Mouse (Mus musculus) intestine, embryonic 14.5 days (tissue): ENCODE results near the gene Gm8251. TPM values are rescaled to one million over a fixed set of nuclear protein-coding genes. Genes with fewer than 3 reads are reported as not detected.

Source experiments
- ATAC-seq: fragments of 200-750 bp; cut with Nextera tagmentation; replicated peaks from 2 replicates; pipeline ENCODE4 v1.8.0; 2017; ENCODE audit warnings: low read depth, moderate number of reproducible peaks, moderate TSS enrichment, moderate library complexity; ENCODE audit not compliant: low FRiP score, low TSS enrichment
- DNase-seq: peaks from one replicate; pipeline ENCODE4 v3.0.0-alpha.2; 2018; ENCODE audit warnings: low spot score
- H3K27ac ChIP-seq: fragments of 300-500 bp; sonication (generic); 2 replicates; pipeline ENCODE4 v1.5.1; 2014; ENCODE audit warnings: low read depth, mild to moderate bottlenecking, control low read depth
- H3K27me3 ChIP-seq: fragments of 300-500 bp; sonication (generic); replicated peaks from 2 replicates; pipeline ENCODE4 v1.6.1; 2014; ENCODE audit warnings: low read length, control low read depth; ENCODE audit not compliant: control insufficient read depth, insufficient read depth
- H3K36me3 ChIP-seq: fragments of 300-500 bp; sonication (generic); 2 replicates; pipeline ENCODE4 v1.6.1; 2014; ENCODE audit warnings: low read length, control low read depth; ENCODE audit not compliant: control insufficient read depth, insufficient read depth
- H3K4me1 ChIP-seq: fragments of 300-500 bp; sonication (generic); replicated peaks from 2 replicates; pipeline ENCODE4 v1.6.1; 2014; ENCODE audit warnings: low read length, control low read depth, mixed read lengths; ENCODE audit not compliant: control insufficient read depth, insufficient read depth
- H3K4me2 ChIP-seq: fragments of 300-500 bp; sonication (generic); 2 replicates; pipeline ENCODE4 v1.6.1; 2014; ENCODE audit warnings: low read length
- H3K4me3 ChIP-seq: fragments of 300-500 bp; sonication (generic); 2 replicates; pipeline ENCODE4 v1.5.1; 2014; ENCODE audit warnings: low read depth, low read length, control low read depth, mixed read lengths
- H3K9ac ChIP-seq: fragments of 300-500 bp; sonication (generic); 2 replicates; pipeline ENCODE4 v1.6.1; 2014; ENCODE audit warnings: mild to moderate bottlenecking, low read length
- H3K9me3 ChIP-seq: fragments of 300-500 bp; sonication (generic); 2 replicates; pipeline ENCODE4 v1.6.1; 2016; ENCODE audit warnings: low read length, control low read depth; ENCODE audit not compliant: control insufficient read depth
- WGBS: fragments of 180-500 bp; shearing (Covaris S2); extraction: QIAGEN DNeasy Blood & Tissue Kit; methylation state at CpG from one replicate; pipeline ENCODE4 v1.1.7; 2014; 5-methylcytosine and 5-hydroxymethylcytosine counted together
- polyA plus RNA-seq: library from polyadenylated mRNA; unstranded; fragments of >200 nt; fragmentation: Nextera tagmentation; extraction: Ambion mirVana; gene quantifications from 2 replicates; pipeline ENCODE4 v1.2.1, GENCODE M21; 2014

Gm8251 gene
- polyA plus RNA-seq: 0.04 and 0.13 TPM in 2 replicates

DNA sequence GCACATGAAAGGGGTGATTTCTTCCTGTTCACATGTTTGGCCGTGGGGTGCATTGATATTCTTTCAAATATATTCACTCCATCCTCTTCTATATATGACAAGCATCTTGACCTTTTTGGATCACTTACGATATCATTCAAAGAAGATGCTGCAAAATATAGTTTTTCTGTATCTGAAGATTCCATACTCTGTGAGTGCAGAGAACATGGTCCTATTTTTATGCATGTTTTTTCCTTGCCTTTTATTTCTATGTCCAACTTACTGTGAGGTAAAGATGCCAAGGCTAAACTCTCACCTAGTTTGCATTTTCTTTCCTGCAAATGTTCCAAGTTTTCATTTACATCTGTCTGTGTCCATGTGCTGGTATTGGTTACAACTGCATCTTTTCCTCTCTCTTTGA lies at the start of gene Gm8251:
Gene Gm8251, minus strand, starts transcription at position 101 of the 400 bp plus-strand sequence.
- no peak for DNase-seq
- Histone ChIP-seq H3K4me2 (no peak within 1 kb of the TSS), H3K9me3 (no peaks in the 10 kb centered on the region), H3K4me1 (no peaks in the 10 kb centered on the region), H3K36me3 (no peaks in the 10 kb centered on the region), H3K27me3 (no peaks in the 10 kb centered on the region), H3K9ac (no peak within 1 kb of the TSS), H3K4me3 (no peak within 1 kb of the TSS), H3K27ac (no peak within 1 kb of the TSS)
- 87% methylated on average over 2 of the region's 2 CpGs for WGBS
- no peak for ATAC-seq

DNA sequence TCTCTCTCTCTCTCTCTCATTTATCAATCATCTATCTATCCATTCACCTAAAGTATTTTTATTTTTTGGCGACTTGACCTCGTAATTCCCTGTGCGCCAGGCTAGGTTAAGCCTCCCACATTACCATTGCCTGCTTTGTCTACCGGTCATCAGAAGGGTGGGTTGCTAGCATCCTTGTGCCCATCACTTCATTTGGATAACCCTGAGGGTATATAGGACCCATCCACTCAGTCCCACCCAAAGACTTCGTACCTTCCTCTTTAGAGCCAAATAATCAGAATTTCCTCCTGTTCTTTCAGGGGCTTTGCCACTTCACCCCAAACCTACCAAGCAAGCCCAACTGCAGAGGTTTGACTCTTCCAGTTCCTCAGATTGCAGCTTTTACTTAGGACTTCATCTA lies 41.2 kb upstream of the Gm8251 start:
- peak; percentile 41; the same call in 1 of the 2 replicates for ATAC-seq
- no peak for DNase-seq

DNA sequence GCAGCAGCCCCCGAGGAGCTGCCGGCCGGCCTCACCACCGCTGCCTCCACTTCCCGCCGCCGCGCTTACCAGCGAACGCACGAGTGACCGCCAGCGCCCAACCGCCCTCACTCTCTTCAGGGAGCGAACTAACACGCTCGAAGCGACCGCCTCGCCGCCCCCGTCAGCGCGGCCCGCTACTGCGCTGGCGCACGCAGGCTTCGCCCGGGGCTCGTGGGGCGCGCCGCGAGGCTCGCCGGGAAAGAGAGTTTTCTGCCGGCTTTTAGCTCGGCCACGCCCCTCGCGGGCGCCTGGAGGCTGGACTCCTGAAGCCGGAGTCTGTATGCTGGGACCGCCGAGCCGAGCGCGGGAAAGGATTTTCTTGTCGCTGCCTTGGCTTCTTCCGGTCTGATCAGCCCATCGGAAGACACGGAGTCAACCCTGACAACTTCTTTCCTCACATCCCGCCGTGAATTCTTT lies 40.6 kb upstream of the Gm8251 start, which contains the start of gene Tex30:
Gene Tex30, minus strand, starts transcription at position 183 of the 459 bp plus-strand sequence.
- under 1% methylated on average over 55 of the region's 55 CpGs for WGBS
- ATAC-seq (peak; percentile 97), DNase-seq (peak; percentile 90)
- peaks cover 3% of the 10 kb centered on the region for H3K4me1 ChIP-seq
- peak within 1 kb of the TSS; percentile 64 for H3K4me2 ChIP-seq
- no peaks in the 10 kb centered on the region for H3K9me3 ChIP-seq
- peak within 1 kb of the TSS; percentile 71 for H3K4me3 ChIP-seq
- H3K27me3 ChIP-seq: no peaks in the 10 kb centered on the region
- peak within 1 kb of the TSS; percentile 83; the same call in 1 of the 2 replicates for H3K27ac ChIP-seq
- H3K9ac ChIP-seq: peak within 1 kb of the TSS; percentile 73
- H3K36me3 ChIP-seq: peaks cover 31% of the 10 kb centered on the region

More for the DNA sequence above, 41.2 kb upstream of the Gm8251 start:
- peaks cover 3% of the 10 kb centered on the region for H3K4me1 ChIP-seq
- WGBS: 11% methylated on average over 5 of the region's 5 CpGs
- peak overlapping the region; percentile 53 for H3K4me2 ChIP-seq
- peak overlapping the region; percentile 71 for H3K4me3 ChIP-seq
- H3K9me3 ChIP-seq: no peaks in the 10 kb centered on the region
- H3K27me3 ChIP-seq: no peaks in the 10 kb centered on the region
- no peak overlapping the region; the same call in 1 of the 2 replicates for H3K27ac ChIP-seq
- H3K9ac ChIP-seq: peak overlapping the region; percentile 32; the same call in 1 of the 2 replicates
- peaks cover 35% of the 10 kb centered on the region for H3K36me3 ChIP-seq

DNA sequence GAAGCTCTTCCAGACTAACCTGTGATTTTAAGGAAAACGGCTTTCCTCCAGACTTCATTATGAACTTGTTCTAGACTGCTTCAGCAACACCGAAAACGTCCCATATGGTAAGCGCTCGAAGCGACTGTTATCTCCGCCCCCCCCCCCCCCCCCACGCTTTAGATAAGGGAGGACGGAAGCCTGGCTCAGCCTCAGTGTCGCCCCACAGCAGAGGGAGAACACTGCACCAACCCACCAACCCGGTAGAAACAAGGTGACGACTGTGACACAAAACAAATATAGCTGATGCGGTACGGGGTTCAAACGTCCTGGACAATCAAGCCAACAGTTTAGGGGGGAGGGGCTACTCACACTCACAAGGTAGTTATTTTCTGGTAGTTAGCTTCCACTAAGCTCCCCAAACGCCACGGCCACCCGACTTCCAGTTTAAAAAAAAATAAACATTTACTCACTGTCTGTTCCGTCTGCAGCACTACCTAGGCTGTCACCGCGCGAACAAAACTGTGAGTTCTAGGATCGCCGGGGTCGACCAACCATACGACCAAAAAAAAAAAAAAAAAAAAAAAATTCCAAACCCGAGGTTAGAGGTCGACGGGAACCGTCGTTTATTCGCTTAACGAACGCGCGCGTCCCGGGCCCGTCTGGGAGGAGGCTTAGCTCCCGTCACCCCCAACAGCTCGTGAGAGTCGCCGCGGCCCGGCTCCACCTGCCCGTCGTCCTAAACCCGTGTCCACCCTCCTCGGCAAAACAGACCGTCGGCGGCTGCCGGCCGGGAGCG lies 39.9 kb upstream of the Gm8251 start:
- H3K27ac ChIP-seq: peak overlapping the region; percentile 83; the same call in 1 of the 2 replicates
- DNase-seq (peak; percentile 81), ATAC-seq (peak; percentile 84)
- H3K9me3 ChIP-seq: no peaks in the 10 kb centered on the region
- under 1% methylated on average over 54 of the region's 55 CpGs for WGBS
- H3K27me3 ChIP-seq: no peaks in the 10 kb centered on the region
- H3K4me2 ChIP-seq: peak overlapping the region; percentile 64
- H3K4me3 ChIP-seq: peak overlapping the region; percentile 71
- peaks cover 30% of the 10 kb centered on the region for H3K36me3 ChIP-seq
- H3K4me1 ChIP-seq: peaks cover 3% of the 10 kb centered on the region
- peak overlapping the region; percentile 73 for H3K9ac ChIP-seq

DNA sequence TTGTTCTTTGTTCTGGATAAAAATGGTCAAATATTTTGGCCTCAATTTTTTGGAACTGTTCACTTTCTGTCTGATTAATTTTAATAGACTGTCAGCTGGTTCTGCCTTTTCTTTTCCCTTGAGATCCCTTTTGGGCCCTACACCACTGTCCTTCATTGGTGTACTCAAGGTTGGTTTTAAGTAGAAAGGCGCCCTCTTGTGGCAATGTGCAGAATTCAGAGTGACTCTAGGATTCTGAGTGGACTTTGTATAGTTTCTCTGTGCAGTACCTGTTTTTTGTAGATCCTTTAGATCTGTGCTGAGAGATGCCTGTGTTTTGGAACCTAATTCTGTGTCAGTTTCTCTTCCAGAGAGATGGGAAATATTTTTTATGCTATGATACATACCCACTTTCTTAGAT lies 2.9 kb upstream of the Gm8251 start:
- no peak overlapping the region for H3K4me3 ChIP-seq
- ATAC-seq: no peak
- no peak overlapping the region for H3K4me2 ChIP-seq
- WGBS: 0% methylated on average over 1 of the region's 1 CpGs
- no peak overlapping the region for H3K27ac ChIP-seq
- no peaks in the 10 kb centered on the region for H3K9me3 ChIP-seq
- H3K27me3 ChIP-seq: no peaks in the 10 kb centered on the region
- H3K36me3 ChIP-seq: no peaks in the 10 kb centered on the region
- H3K4me1 ChIP-seq: no peaks in the 10 kb centered on the region
- no peak overlapping the region for H3K9ac ChIP-seq
- peak; percentile 58 for DNase-seq

DNA sequence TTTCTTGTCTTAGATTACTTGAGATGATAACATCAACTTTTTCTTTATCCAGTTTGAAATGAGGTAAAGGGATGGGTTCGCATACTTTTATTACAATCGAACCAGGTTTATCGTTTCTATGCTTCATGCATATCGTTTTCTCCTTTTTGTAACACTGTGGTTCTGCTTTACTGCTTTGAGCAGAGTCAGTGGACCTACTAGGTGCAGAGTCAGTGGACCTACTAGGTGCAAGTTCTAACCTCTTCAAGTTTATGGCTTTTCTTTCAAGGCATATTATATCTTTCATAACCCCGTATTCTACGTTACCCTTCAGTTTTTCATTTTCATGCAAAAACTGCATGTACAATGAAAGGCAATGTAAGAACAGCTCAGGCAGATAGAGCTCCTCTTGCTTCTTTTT lies 1.7 kb upstream of the Gm8251 start:
- WGBS: 93% methylated on average over 6 of the region's 6 CpGs
- Histone ChIP-seq H3K27ac (no peak overlapping the region), H3K36me3 (no peaks in the 10 kb centered on the region), H3K4me3 (no peak overlapping the region), H3K9ac (no peak overlapping the region), H3K27me3 (no peaks in the 10 kb centered on the region), H3K4me2 (no peak overlapping the region), H3K4me1 (no peaks in the 10 kb centered on the region), H3K9me3 (no peaks in the 10 kb centered on the region)
- DNase-seq (no peak), ATAC-seq (no peak)

DNA sequence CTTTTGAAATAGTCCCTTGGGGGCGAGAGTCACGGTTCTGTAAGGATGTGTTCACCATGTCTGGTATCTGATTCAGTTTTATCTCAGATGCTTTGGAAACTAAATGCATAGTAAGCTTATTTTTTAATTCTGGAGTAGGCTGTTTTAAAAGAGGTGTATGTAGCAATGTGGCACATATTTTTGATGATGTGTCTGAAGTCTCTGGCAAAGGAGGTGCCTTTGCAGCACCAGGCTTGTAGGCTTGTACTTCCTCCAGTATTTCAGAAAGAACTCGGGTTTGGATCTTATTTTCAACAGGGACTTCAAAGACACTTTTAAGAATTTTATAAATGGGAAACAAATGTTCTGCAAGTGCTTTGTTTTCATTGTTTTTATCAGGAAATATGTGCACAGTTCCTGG lies 3.9 kb downstream of the Gm8251 start:
- Histone ChIP-seq H3K27ac (no peak overlapping the region), H3K36me3 (no peaks in the 10 kb centered on the region), H3K4me1 (no peaks in the 10 kb centered on the region), H3K27me3 (no peaks in the 10 kb centered on the region), H3K9ac (no peak overlapping the region), H3K4me2 (no peak overlapping the region), H3K9me3 (no peaks in the 10 kb centered on the region), H3K4me3 (no peak overlapping the region)
- no peak for ATAC-seq
- WGBS: 88% methylated on average over 3 of the region's 3 CpGs
- DNase-seq: no peak

DNA sequence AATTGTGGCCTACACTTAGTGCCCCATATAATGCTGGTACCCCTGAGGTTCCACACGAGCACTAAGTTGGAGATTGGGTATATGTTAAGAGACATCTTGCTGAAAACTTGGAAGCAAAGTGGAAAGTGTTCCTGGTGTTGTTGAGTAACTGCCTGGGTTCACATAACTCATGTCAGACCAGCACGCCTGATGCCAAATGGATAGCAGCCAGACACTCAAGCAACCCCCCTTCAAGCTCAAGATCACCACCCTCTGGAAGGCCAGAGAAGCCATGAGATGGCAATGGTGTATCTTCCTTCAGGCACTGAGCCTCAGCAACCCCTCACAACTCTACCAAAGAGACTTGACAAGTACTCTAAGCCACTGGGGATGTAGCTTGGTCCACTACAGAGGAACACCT lies 15.2 kb downstream of the Gm8251 start:
- Histone ChIP-seq H3K4me3 (no peak overlapping the region), H3K9me3 (no peaks in the 10 kb centered on the region), H3K9ac (no peak overlapping the region), H3K27me3 (no peaks in the 10 kb centered on the region), H3K36me3 (no peaks in the 10 kb centered on the region), H3K4me2 (no peak overlapping the region), H3K27ac (no peak overlapping the region), H3K4me1 (no peaks in the 10 kb centered on the region)
- DNase-seq (no peak), ATAC-seq (no peak)
- 79% methylated on average over 2 of the region's 2 CpGs for WGBS
